Mouse (Mus musculus): ENCODE data around the gene Ephx4. TPM values are rescaled to one million over a fixed set of nuclear protein-coding genes. Genes with fewer than 3 reads are reported as not detected.

The Ephx4 gene
- polyA plus RNA-seq, 1 experiment from 2014 or later = 4.7 TPM

GRCm38 (mm10) chr5:107467098-107467497 lies 64.6 kb downstream of the Ephx4 start:
- H3K9ac ChIP-seq (ENCODE audit: low read length) = no peak overlapping the region
- no peak overlapping the region for H3K4me3 ChIP-seq (ENCODE audit: low read depth, low read length)
- H3K4me1 ChIP-seq (replicated peaks; ENCODE audit: control insufficient read depth, insufficient read depth) = no peaks in the 10 kb centered on the region
- no peaks in the 10 kb centered on the region for H3K9me3 ChIP-seq (ENCODE audit: control insufficient read depth, low read length)
- DNase-seq (ENCODE audit: low spot score) (no peak), ATAC-seq (ENCODE audit: low FRiP score, low TSS enrichment) (no peak)
- H3K27ac ChIP-seq (replicated peaks) = no peak overlapping the region
- WGBS = 78% methylated on average over 4 of the region's 4 CpGs
- H3K27me3 ChIP-seq (ENCODE audit: control insufficient read depth, insufficient read depth, low read length) = no peaks in the 10 kb centered on the region
- no peak for TF ChIP-seq EP300 (optimal IDR thresholded peaks at IDR 0.05)
- no peak for TF ChIP-seq CTCF (IDR thresholded peaks at IDR 0.05; ENCODE audit: low read depth)
- no peaks in the 10 kb centered on the region for H3K36me3 ChIP-seq (ENCODE audit: control insufficient read depth, insufficient read depth, low read length)
- no peak overlapping the region for H3K4me2 ChIP-seq (replicated peaks; ENCODE audit: low read depth)

GRCm38 (mm10) chr5:107470600-107471329 lies 68.2 kb downstream of the Ephx4 start:
- no peak for ATAC-seq (ENCODE audit: low FRiP score, low TSS enrichment)

More at GRCm38 (mm10) chr5:107470600-107471329, 68.2 kb downstream of the Ephx4 start:
- 71% methylated on average over 10 of the region's 10 CpGs for WGBS
- Histone ChIP-seq H3K9ac (ENCODE audit: low read length) (no peak overlapping the region), H3K4me2 (replicated peaks; ENCODE audit: low read depth) (no peak overlapping the region), H3K4me1 (replicated peaks; ENCODE audit: control insufficient read depth, insufficient read depth) (no peaks in the 10 kb centered on the region), H3K4me3 (ENCODE audit: low read depth, low read length) (no peak overlapping the region), H3K27ac (replicated peaks) (no peak overlapping the region), H3K36me3 (ENCODE audit: control insufficient read depth, insufficient read depth, low read length) (no peaks in the 10 kb centered on the region), H3K27me3 (ENCODE audit: control insufficient read depth, insufficient read depth, low read length) (no peaks in the 10 kb centered on the region), H3K9me3 (ENCODE audit: control insufficient read depth, low read length) (no peaks in the 10 kb centered on the region)
- no peak for DNase-seq (ENCODE audit: low spot score)
- no peak for TF ChIP-seq CTCF (IDR thresholded peaks at IDR 0.05; ENCODE audit: low read depth)

Other genes starting within 250 kb of the Ephx4 start
- 10.6 and 11.9 TPM in 2 replicates for gene Tgfbr3, start 113.1 kb upstream of the Ephx4 start, polyA plus RNA-seq (2015; fragmentation: Nextera tagmentation; extraction: Ambion mirVana)
- gene Brdt, start 71.6 kb upstream of the Ephx4 start, polyA plus RNA-seq (2015; fragmentation: Nextera tagmentation; extraction: Ambion mirVana) = 1.1 and 1.3 TPM in 2 replicates
- gene Lpcat2b, start 28.8 kb downstream of the Ephx4 start, polyA plus RNA-seq (2015; fragmentation: Nextera tagmentation; extraction: Ambion mirVana) = not detected in 2 replicates
- 2.2 and 2.3 TPM in 2 replicates for gene Btbd8, start 35.3 kb downstream of the Ephx4 start, polyA plus RNA-seq (2015; fragmentation: Nextera tagmentation; extraction: Ambion mirVana)
- 0.11 and 0.13 TPM in 2 replicates for gene Gm42669, start 104.9 kb downstream of the Ephx4 start, polyA plus RNA-seq (2015; fragmentation: Nextera tagmentation; extraction: Ambion mirVana)
- gene 1700028K03Rik, start 132.0 kb downstream of the Ephx4 start, polyA plus RNA-seq (2015; fragmentation: Nextera tagmentation; extraction: Ambion mirVana) = 0.04 and 0.05 TPM in 2 replicates
- gene Rpap2, start 194.6 kb downstream of the Ephx4 start, polyA plus RNA-seq (2015; fragmentation: Nextera tagmentation; extraction: Ambion mirVana) = 10.2 and 10.4 TPM in 2 replicates
- gene Glmn, start 195.2 kb downstream of the Ephx4 start, polyA plus RNA-seq (2015; fragmentation: Nextera tagmentation; extraction: Ambion mirVana) = 15.9 and 16.3 TPM in 2 replicates